Mouse (Mus musculus) mouse trophoblast stem cell (cell line): ENCODE measurements around the gene Dscaml1.
"Not testable (repeated sequence)": the region's sequence is repeated elsewhere in the genome, so short reads cannot be mapped to it uniquely, and the experiment has no call there.

Experiments
- in situ Hi-C, 2 experiments: fragments of 300-500 bp; cut with MseI, MboI; formaldehyde crosslinking; loops; 2 replicates in 1 of 2; 3 replicates in 1 of 2; pipeline ENCODE4 v1.15.1; 2025

Dscaml1 gene

GRCm38 (mm10) chr9:45768421-45768820 lies 342.0 kb downstream of the Dscaml1 start:
- in situ Hi-C loops, result no loop called here

GRCm38 (mm10) chr9:45769596-45769995 lies 343.2 kb downstream of the Dscaml1 start:
- in situ Hi-C loops, result no loop called here

GRCm38 (mm10) chr9:45774088-45774487 lies 347.7 kb downstream of the Dscaml1 start:
- in situ Hi-C loops, result no loop called here

GRCm38 (mm10) chr9:45776176-45776575 lies 349.7 kb downstream of the Dscaml1 start:
- in situ Hi-C loops, result not testable (repeated sequence)

GRCm38 (mm10) chr9:45779201-45779600 lies 352.8 kb downstream of the Dscaml1 start:
- in situ Hi-C loops, result no loop called here

GRCm38 (mm10) chr9:45783249-45784069 lies 357.0 kb downstream of the Dscaml1 start:
- in situ Hi-C loops, result no loop called here

GRCm38 (mm10) chr9:45787071-45787470 lies 360.6 kb downstream of the Dscaml1 start:
- in situ Hi-C loops, result no loop called here

- in situ Hi-C loops, result no loop called here
These were observed 361.1 kb downstream of the Dscaml1 start for GRCm38 (mm10) chr9:45787547-45787946.

GRCm38 (mm10) chr9:45788405-45788804 lies 362.0 kb downstream of the Dscaml1 start:
- in situ Hi-C loops, result no loop called here

- in situ Hi-C loops, result no loop called here
These were observed 365.2 kb downstream of the Dscaml1 start for GRCm38 (mm10) chr9:45791456-45792142.

- in situ Hi-C loops, result no loop called here
These were observed 365.8 kb downstream of the Dscaml1 start for GRCm38 (mm10) chr9:45792235-45792634.

- in situ Hi-C loops, result no loop called here
These were observed 367.3 kb downstream of the Dscaml1 start for GRCm38 (mm10) chr9:45793697-45794096.

- in situ Hi-C loops, result no loop called here
These were observed 369.3 kb downstream of the Dscaml1 start for GRCm38 (mm10) chr9:45795722-45796121.

GRCm38 (mm10) chr9:45797271-45797670 lies 370.8 kb downstream of the Dscaml1 start:
- in situ Hi-C loops, result no loop called here

- in situ Hi-C loops, result no loop called here
These were observed 372.2 kb downstream of the Dscaml1 start for GRCm38 (mm10) chr9:45798467-45799164.

- in situ Hi-C loops, result no loop called here
These were observed 373.0 kb downstream of the Dscaml1 start for GRCm38 (mm10) chr9:45799402-45799801.
